Mouse (Mus musculus) midbrain, embryonic 11.5 days (tissue): ENCODE results near the gene Arhgdia. TPM values are rescaled to one million over a fixed set of nuclear protein-coding genes. Genes with fewer than 3 reads are reported as not detected.

Experiments
- ATAC-seq: fragments of 200-750 bp; cut with Nextera tagmentation; 2 replicates; pipeline ENCODE4 v1.8.0; 2017; ENCODE audit warnings: moderate TSS enrichment, moderate library complexity; ENCODE audit not compliant: low FRiP score
- DNase-seq: peaks from one replicate; pipeline ENCODE4 v3.0.0; 2015; ENCODE audit warnings: low spot score; ENCODE audit errors: missing footprints
- H3K27ac ChIP-seq: fragments of 300-500 bp; sonication (generic); 2 replicates; pipeline ENCODE4 v1.5.1; 2014; ENCODE audit warnings: low read depth, low read length
- H3K27me3 ChIP-seq: fragments of 300-500 bp; sonication (generic); 2 replicates; pipeline ENCODE4 v1.6.1; 2014; ENCODE audit warnings: mild to moderate bottlenecking, low read length, moderate library complexity, mixed read lengths; ENCODE audit not compliant: control insufficient read depth, insufficient read depth
- H3K36me3 ChIP-seq: fragments of 300-500 bp; sonication (generic); 2 replicates; pipeline ENCODE4 v1.6.1; 2014; ENCODE audit warnings: mild to moderate bottlenecking, low read length, moderate library complexity, mixed read lengths; ENCODE audit not compliant: control insufficient read depth, insufficient read depth
- H3K4me1 ChIP-seq: fragments of 300-500 bp; sonication (generic); 2 replicates; pipeline ENCODE4 v1.6.1; 2014; ENCODE audit warnings: low read length; ENCODE audit not compliant: control insufficient read depth, insufficient read depth
- H3K4me2 ChIP-seq: fragments of 300-500 bp; sonication (generic); 2 replicates; pipeline ENCODE4 v1.6.1; 2014; ENCODE audit warnings: mild to moderate bottlenecking, moderate library complexity
- H3K4me3 ChIP-seq: fragments of 300-500 bp; sonication (generic); 2 replicates; pipeline ENCODE4 v1.5.1; 2014; ENCODE audit warnings: low read depth, low read length
- H3K9ac ChIP-seq: fragments of 300-500 bp; sonication (generic); 2 replicates; pipeline ENCODE4 v1.6.1; 2014; ENCODE audit warnings: low read length
- H3K9me3 ChIP-seq: fragments of 300-500 bp; sonication (generic); 2 replicates; pipeline ENCODE4 v1.6.1; 2016; ENCODE audit warnings: low read length; ENCODE audit not compliant: control insufficient read depth
- WGBS: fragments of 180-500 bp; shearing (Covaris S2); extraction: QIAGEN DNeasy Blood & Tissue Kit; methylation state at CpG from one replicate; pipeline ENCODE4 v1.1.7; 2014; 5-methylcytosine and 5-hydroxymethylcytosine counted together
- polyA plus RNA-seq: library from polyadenylated mRNA; unstranded; fragments of >200 nt; fragmentation: Nextera tagmentation; extraction: Ambion mirVana; gene quantifications from 2 replicates; pipeline ENCODE4 v1.2.1, GENCODE M21; 2014

Arhgdia gene
- polyA plus RNA-seq, 1 experiment from 2014 or later, result 583 TPM

DNA sequence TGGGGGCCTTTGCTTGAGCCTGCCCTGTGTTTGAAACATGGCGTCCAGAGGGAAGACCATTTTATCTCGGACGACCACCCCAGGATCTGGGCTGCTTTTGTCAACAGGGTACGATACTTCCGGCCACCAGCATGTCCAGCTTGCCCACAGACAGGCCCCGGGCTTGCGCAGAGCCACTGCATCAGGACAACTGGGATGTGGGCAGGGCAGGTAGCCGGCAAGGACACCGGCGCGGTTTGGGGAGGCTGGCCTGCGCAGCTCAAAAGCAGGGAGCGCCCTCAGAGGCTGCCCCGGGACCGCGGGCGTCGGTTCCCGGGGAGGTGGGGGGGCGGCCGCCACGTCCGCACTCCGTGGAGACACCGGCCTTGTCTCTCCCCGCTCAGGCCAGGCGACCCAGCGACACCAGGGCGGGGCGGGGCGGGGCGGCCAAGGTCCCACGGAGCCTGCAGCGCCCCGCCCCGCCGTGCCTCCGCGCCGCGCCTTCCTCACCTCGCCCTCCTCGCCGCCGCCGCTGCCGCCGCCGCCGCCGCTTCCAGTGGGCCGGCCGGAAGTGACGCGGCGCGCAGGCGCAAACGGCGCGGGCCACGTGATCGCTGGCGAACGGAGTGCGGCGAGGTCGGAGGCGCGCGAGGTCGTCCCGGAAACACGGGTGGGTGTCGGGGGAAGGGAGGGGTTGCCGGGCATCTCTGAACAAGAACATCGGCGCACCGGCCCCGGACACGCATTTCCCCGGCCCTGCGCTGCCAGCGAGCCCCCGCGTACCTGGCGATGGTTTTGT lies 32.1 kb downstream of the Arhgdia start, which contains the start of gene Mcrip1:
Gene Mcrip1 (minus strand): TSS at position 560 of the 778 bp plus-strand sequence.
- Histone ChIP-seq H3K9me3 (no peaks in the 10 kb centered on the region), H3K9ac (peak within 1 kb of the TSS; percentile 94), H3K27me3 (no peaks in the 10 kb centered on the region), H3K36me3 (no peaks in the 10 kb centered on the region; the same call in none of the 2 replicates), H3K4me3 (peak within 1 kb of the TSS; percentile 98), H3K4me1 (peaks cover 16% of the 10 kb centered on the region), H3K4me2 (peak within 1 kb of the TSS; percentile 90), H3K27ac (peak within 1 kb of the TSS; percentile 77)
- 1% methylated on average over 84 of the region's 87 CpGs for WGBS
- peak; percentile 91 for ATAC-seq
- DNase-seq, result peak; percentile 99

DNA sequence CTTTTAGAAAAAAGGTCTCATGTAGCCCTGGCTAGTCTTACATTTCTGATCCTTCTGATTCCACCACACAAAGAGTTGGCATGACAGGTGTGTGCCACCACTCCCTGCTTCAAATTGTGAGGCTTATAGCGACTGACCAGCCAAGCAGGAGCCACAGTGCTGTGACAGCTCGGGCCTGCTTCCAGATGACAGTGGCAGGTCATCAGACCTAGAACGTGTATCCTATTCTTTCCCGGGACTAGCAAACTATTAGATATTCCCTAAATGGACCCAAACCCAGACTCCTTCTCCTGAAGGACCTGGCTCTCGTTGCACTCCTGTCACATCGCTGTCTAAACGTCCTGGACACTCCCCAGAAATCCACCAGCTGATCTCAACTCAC lies 32.6 kb downstream of the Arhgdia start:
- H3K4me2 ChIP-seq, result peak overlapping the region; percentile 90
- H3K27me3 ChIP-seq, result no peaks in the 10 kb centered on the region
- WGBS, result 37% methylated on average over 7 of the region's 7 CpGs
- peak overlapping the region; percentile 98 for H3K4me3 ChIP-seq
- H3K27ac ChIP-seq, result peak overlapping the region; percentile 77
- no peak for ATAC-seq
- H3K36me3 ChIP-seq, result peaks cover 4% of the 10 kb centered on the region
- no peaks in the 10 kb centered on the region for H3K9me3 ChIP-seq
- peaks cover 16% of the 10 kb centered on the region for H3K4me1 ChIP-seq
- peak; percentile 87 for DNase-seq
- peak overlapping the region; percentile 94 for H3K9ac ChIP-seq

DNA sequence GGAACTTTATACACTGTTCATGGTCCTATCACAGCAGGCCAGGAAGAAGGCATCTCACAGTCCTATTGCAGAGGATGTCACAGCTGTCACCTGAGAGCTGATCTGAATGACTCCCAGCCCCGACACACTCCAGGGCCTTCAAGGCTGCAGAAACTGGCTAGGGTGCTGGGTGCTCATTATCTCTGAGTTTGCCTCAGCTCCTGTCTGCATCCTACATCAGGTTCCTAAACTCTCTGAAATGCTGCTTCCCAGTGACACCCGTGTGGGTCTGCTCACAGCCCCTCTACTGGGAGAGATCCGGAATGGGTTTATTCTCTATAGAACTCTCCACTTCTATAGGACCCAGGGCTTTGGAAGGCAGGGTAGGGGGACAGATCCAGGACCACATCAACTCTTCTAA lies 33.2 kb downstream of the Arhgdia start:
- Histone ChIP-seq H3K9ac (peak overlapping the region; percentile 94), H3K27ac (no peak overlapping the region), H3K4me3 (peak overlapping the region; percentile 98; the same call in 1 of the 2 replicates), H3K4me2 (peak overlapping the region; percentile 90), H3K4me1 (peaks cover 16% of the 10 kb centered on the region), H3K27me3 (no peaks in the 10 kb centered on the region), H3K36me3 (peaks cover 6% of the 10 kb centered on the region), H3K9me3 (no peaks in the 10 kb centered on the region)
- ATAC-seq (no peak), DNase-seq (no peak)
- 81% methylated on average over 3 of the region's 3 CpGs for WGBS

DNA sequence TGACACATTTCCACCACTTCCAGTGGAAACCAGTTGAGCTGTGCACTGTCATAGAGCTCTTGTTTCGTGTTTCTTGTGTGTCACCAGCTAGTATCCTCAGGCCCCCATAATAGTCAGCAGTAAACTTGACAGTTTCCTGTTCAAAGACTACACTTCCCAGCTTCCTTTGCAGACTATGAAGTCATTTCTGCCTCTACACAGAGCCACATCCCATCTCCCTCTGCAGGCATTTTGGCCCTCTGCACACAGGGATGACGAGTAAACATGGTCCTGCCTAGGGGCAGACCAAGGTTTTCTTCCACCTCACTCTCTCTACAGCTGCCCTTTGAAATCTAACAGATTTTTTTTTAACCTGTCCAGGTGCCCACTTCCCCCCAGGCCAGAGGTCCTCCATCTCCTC lies 34.0 kb downstream of the Arhgdia start:
- Histone ChIP-seq H3K36me3 (peaks cover 10% of the 10 kb centered on the region), H3K9ac (no peak overlapping the region), H3K27ac (no peak overlapping the region), H3K4me1 (peaks cover 16% of the 10 kb centered on the region), H3K9me3 (no peaks in the 10 kb centered on the region), H3K27me3 (no peaks in the 10 kb centered on the region), H3K4me2 (no peak overlapping the region), H3K4me3 (no peak overlapping the region)
- DNase-seq, result no peak
- 70% methylated on average over 2 of the region's 2 CpGs for WGBS
- no peak for ATAC-seq

GRCm38 (mm10) chr11:120545964-120546363 lies 35.5 kb downstream of the Arhgdia start:
- H3K9me3 ChIP-seq, result no peaks in the 10 kb centered on the region
- 88% methylated on average over 3 of the region's 3 CpGs for WGBS
- H3K4me3 ChIP-seq, result no peak overlapping the region
- no peak overlapping the region for H3K4me2 ChIP-seq
- H3K27me3 ChIP-seq, result no peaks in the 10 kb centered on the region
- H3K27ac ChIP-seq, result no peak overlapping the region
- no peak overlapping the region for H3K9ac ChIP-seq
- peaks cover 16% of the 10 kb centered on the region for H3K4me1 ChIP-seq
- ATAC-seq (no peak), DNase-seq (no peak)
- peaks cover 12% of the 10 kb centered on the region for H3K36me3 ChIP-seq

DNA sequence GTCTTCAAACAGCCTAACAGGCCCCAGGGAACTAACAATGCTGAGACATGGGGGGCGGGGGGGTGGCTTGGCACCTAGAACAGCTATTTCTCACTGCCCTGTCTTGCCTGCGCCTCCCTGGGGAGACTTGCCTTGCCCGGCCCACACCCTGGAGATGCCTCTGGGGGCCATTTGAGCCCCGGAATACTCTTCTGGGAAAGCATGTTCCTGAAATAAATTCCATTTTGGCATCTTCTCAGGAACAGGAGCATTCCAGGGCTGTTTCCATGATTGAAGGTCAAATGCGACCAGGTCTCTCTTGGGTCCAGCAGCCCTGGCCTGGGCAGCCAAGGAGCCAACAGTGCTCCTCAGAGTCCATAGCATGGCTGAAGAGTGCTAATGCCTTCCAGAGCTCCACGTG lies 39.0 kb downstream of the Arhgdia start:
- Histone ChIP-seq H3K9me3 (no peaks in the 10 kb centered on the region), H3K27me3 (no peaks in the 10 kb centered on the region), H3K4me1 (peaks cover 14% of the 10 kb centered on the region), H3K4me3 (no peak overlapping the region), H3K9ac (no peak overlapping the region), H3K36me3 (peaks cover 12% of the 10 kb centered on the region), H3K4me2 (no peak overlapping the region), H3K27ac (no peak overlapping the region)
- 86% methylated on average over 6 of the region's 6 CpGs for WGBS
- ATAC-seq (no peak), DNase-seq (no peak)

GRCm38 (mm10) chr11:120541907-120542306 lies 39.5 kb downstream of the Arhgdia start:
- peaks cover 12% of the 10 kb centered on the region for H3K36me3 ChIP-seq
- ATAC-seq (0 out of 2 replicates have a peak, but pooled peaks have one; percentile 33), DNase-seq (no peak)
- no peak overlapping the region for H3K4me2 ChIP-seq
- peaks cover 14% of the 10 kb centered on the region for H3K4me1 ChIP-seq
- no peak overlapping the region for H3K4me3 ChIP-seq
- H3K27ac ChIP-seq, result no peak overlapping the region
- H3K9ac ChIP-seq, result no peak overlapping the region
- no peaks in the 10 kb centered on the region for H3K27me3 ChIP-seq
- 33% methylated on average over 4 of the region's 4 CpGs for WGBS
- no peaks in the 10 kb centered on the region for H3K9me3 ChIP-seq

GRCm38 (mm10) chr11:120539285-120540014 lies 42.0 kb downstream of the Arhgdia start:
- H3K4me1 ChIP-seq, result peaks cover 14% of the 10 kb centered on the region
- H3K4me3 ChIP-seq, result no peak overlapping the region
- WGBS, result 17% methylated on average over 10 of the region's 10 CpGs
- H3K9me3 ChIP-seq, result no peaks in the 10 kb centered on the region
- DNase-seq, result peak; percentile 90
- H3K27me3 ChIP-seq, result no peaks in the 10 kb centered on the region
- peak overlapping the region; percentile 28 for H3K27ac ChIP-seq
- H3K9ac ChIP-seq, result peak overlapping the region; percentile 20; the same call in 1 of the 2 replicates
- ATAC-seq, result peak; percentile 70
- peaks cover 12% of the 10 kb centered on the region for H3K36me3 ChIP-seq
- H3K4me2 ChIP-seq, result no peak overlapping the region

- 52% methylated on average over 8 of the region's 8 CpGs for WGBS
Measured at GRCm38 (mm10) chr11:120538955-120539284, 42.5 kb downstream of the Arhgdia start.

More at GRCm38 (mm10) chr11:120538955-120539284, 42.5 kb downstream of the Arhgdia start:
- Histone ChIP-seq H3K9me3 (no peaks in the 10 kb centered on the region), H3K36me3 (peaks cover 9% of the 10 kb centered on the region), H3K9ac (no peak overlapping the region), H3K4me2 (no peak overlapping the region), H3K27ac (0 out of 2 replicates have a peak overlapping the region, but pooled peaks have one; percentile 16), H3K27me3 (no peaks in the 10 kb centered on the region), H3K4me1 (peaks cover 14% of the 10 kb centered on the region), H3K4me3 (no peak overlapping the region)
- ATAC-seq (no peak), DNase-seq (no peak)
